Mouse (Mus musculus): ENCODE data around the gene Nrbp1. TPM values are rescaled to one million over a fixed set of nuclear protein-coding genes. Genes with fewer than 3 reads are reported as not detected.
A peak's percentile ranks its signal among the peaks of the same experiment; 100 is the strongest.

Gene Nrbp1
- 143 and 148 TPM in 2 replicates for polyA plus RNA-seq (2012; rRNA removed)

GRCm38 (mm10) chr5:31240637-31241521 is at the start of gene Nrbp1, which contains the start of gene Gm9970:
Nrbp1 (plus strand) TSS chr5:31240864.
Gm9970 (minus strand) TSS chr5:31241232.
- H3K27ac ChIP-seq (ENCODE audit: insufficient read depth, low read length), result peak within 1 kb of the TSS; percentile 89
- peak within 1 kb of the TSS; percentile 96 for H3K4me3 ChIP-seq (replicated peaks; ENCODE audit: insufficient read depth, low read depth, low read length)
- H3K4me1 ChIP-seq (ENCODE audit: control insufficient read depth, insufficient read depth, low read length), result no peaks in the 10 kb centered on the region; the same call in 1 of the 2 replicates
- peak; percentile 96 to 97 for DNase-seq
- under 1% methylated on average over 98 of the region's 103 CpGs for WGBS
- no peaks in the 10 kb centered on the region for H3K27me3 ChIP-seq (ENCODE audit: control insufficient read depth, insufficient read depth, low read length)
- TF ChIP-seq CTCF (IDR thresholded peaks at IDR 0.05; ENCODE audit: borderline replicate concordance, insufficient read depth, low read depth, low read length), result no peak
- TF ChIP-seq POLR2A (IDR thresholded peaks at IDR 0.05; ENCODE audit: borderline replicate concordance, insufficient read depth, low read length), result peak; percentile 89; the same call in 1 of the 2 replicates

- no peak for TF ChIP-seq POLR2A (IDR thresholded peaks at IDR 0.05; ENCODE audit: borderline replicate concordance, insufficient read depth, low read length)
- no peak for TF ChIP-seq CTCF (IDR thresholded peaks at IDR 0.05; ENCODE audit: borderline replicate concordance, insufficient read depth, low read depth, low read length)
- Histone ChIP-seq H3K4me3 (replicated peaks; ENCODE audit: insufficient read depth, low read depth, low read length) (peak overlapping the region; percentile 90), H3K4me1 (ENCODE audit: control insufficient read depth, insufficient read depth, low read length) (peaks cover 4% of the 10 kb centered on the region; the same call in 1 of the 2 replicates), H3K27ac (ENCODE audit: insufficient read depth, low read length) (peak overlapping the region; percentile 74), H3K27me3 (ENCODE audit: control insufficient read depth, insufficient read depth, low read length) (no peaks in the 10 kb centered on the region)
- DNase-seq, result no peak
- WGBS, result 11% methylated on average over 42 of the region's 42 CpGs
Measured at GRCm38 (mm10) chr5:31192045-31192938, 48.4 kb upstream of the Nrbp1 start.

GRCm38 (mm10) chr5:31192939-31193630 is 47.6 kb upstream of the Nrbp1 start, which contains the start of the genes Snx17 and Eif2b4:
Snx17 (plus strand) TSS chr5:31193227.
Eif2b4 (minus strand) TSS chr5:31193430.
- Histone ChIP-seq H3K4me1 (ENCODE audit: control insufficient read depth, insufficient read depth, low read length) (peaks cover 4% of the 10 kb centered on the region; the same call in 1 of the 2 replicates), H3K27ac (ENCODE audit: insufficient read depth, low read length) (peak within 1 kb of the TSS; percentile 74), H3K27me3 (ENCODE audit: control insufficient read depth, insufficient read depth, low read length) (no peaks in the 10 kb centered on the region), H3K4me3 (replicated peaks; ENCODE audit: insufficient read depth, low read depth, low read length) (peak within 1 kb of the TSS; percentile 90)
- TF ChIP-seq CTCF (IDR thresholded peaks at IDR 0.05; ENCODE audit: borderline replicate concordance, insufficient read depth, low read depth, low read length) (peak; percentile 36; the same call in 1 of the 2 replicates), POLR2A (IDR thresholded peaks at IDR 0.05; ENCODE audit: borderline replicate concordance, insufficient read depth, low read length) (peak; percentile 80)
- DNase-seq, result peak; percentile 100
- under 1% methylated on average over 48 of the region's 48 CpGs for WGBS

GRCm38 (mm10) chr5:31193631-31194281 is 46.9 kb upstream of the Nrbp1 start:
- 11% methylated on average over 25 of the region's 25 CpGs for WGBS
- peaks cover 4% of the 10 kb centered on the region; the same call in 1 of the 2 replicates for H3K4me1 ChIP-seq (ENCODE audit: control insufficient read depth, insufficient read depth, low read length)
- DNase-seq, result no peak

GRCm38 (mm10) chr5:31194486-31195485 is 45.9 kb upstream of the Nrbp1 start:
- Histone ChIP-seq H3K4me3 (replicated peaks; ENCODE audit: insufficient read depth, low read depth, low read length) (no peak overlapping the region), H3K27me3 (ENCODE audit: control insufficient read depth, insufficient read depth, low read length) (no peaks in the 10 kb centered on the region), H3K4me1 (ENCODE audit: control insufficient read depth, insufficient read depth, low read length) (peaks cover 4% of the 10 kb centered on the region; the same call in 1 of the 2 replicates), H3K27ac (ENCODE audit: insufficient read depth, low read length) (no peak overlapping the region)
- DNase-seq, result no peak
- no peak for TF ChIP-seq POLR2A (IDR thresholded peaks at IDR 0.05; ENCODE audit: borderline replicate concordance, insufficient read depth, low read length)
- no peak for TF ChIP-seq CTCF (IDR thresholded peaks at IDR 0.05; ENCODE audit: borderline replicate concordance, insufficient read depth, low read depth, low read length)
- 89% methylated on average over 16 of the region's 16 CpGs for WGBS

More at GRCm38 (mm10) chr5:31193631-31194281, 46.9 kb upstream of the Nrbp1 start:
- peak overlapping the region; percentile 90 for H3K4me3 ChIP-seq (replicated peaks; ENCODE audit: insufficient read depth, low read depth, low read length)
- peak overlapping the region; percentile 60 for H3K27ac ChIP-seq (ENCODE audit: insufficient read depth, low read length)
- no peaks in the 10 kb centered on the region for H3K27me3 ChIP-seq (ENCODE audit: control insufficient read depth, insufficient read depth, low read length)
- TF ChIP-seq CTCF (IDR thresholded peaks at IDR 0.05; ENCODE audit: borderline replicate concordance, insufficient read depth, low read depth, low read length) (no peak), POLR2A (IDR thresholded peaks at IDR 0.05; ENCODE audit: borderline replicate concordance, insufficient read depth, low read length) (no peak)

GRCm38 (mm10) chr5:31195671-31196070 is 45.0 kb upstream of the Nrbp1 start:
- no peak for DNase-seq
- H3K4me3 ChIP-seq (replicated peaks; ENCODE audit: insufficient read depth, low read depth, low read length), result no peak overlapping the region
- H3K27me3 ChIP-seq (ENCODE audit: control insufficient read depth, insufficient read depth, low read length), result no peaks in the 10 kb centered on the region
- 89% methylated on average over 4 of the region's 4 CpGs for WGBS
- TF ChIP-seq POLR2A (IDR thresholded peaks at IDR 0.05; ENCODE audit: borderline replicate concordance, insufficient read depth, low read length), result no peak
- TF ChIP-seq CTCF (IDR thresholded peaks at IDR 0.05; ENCODE audit: borderline replicate concordance, insufficient read depth, low read depth, low read length), result no peak
- peaks cover 4% of the 10 kb centered on the region; the same call in 1 of the 2 replicates for H3K4me1 ChIP-seq (ENCODE audit: control insufficient read depth, insufficient read depth, low read length)
- H3K27ac ChIP-seq (ENCODE audit: insufficient read depth, low read length), result no peak overlapping the region

Measured in cerebellum, adult 2 months (tissue).